Mouse (Mus musculus) CD4-positive naive resting alpha-beta T cell, adult 76 days (primary cell): ENCODE data around the gene Abhd16a. TPM values are rescaled to one million over a fixed set of nuclear protein-coding genes. Genes with fewer than 3 reads are reported as not detected.

Experiments used
- total RNA-seq: library from RNA; stranded (reverse); gene quantifications from one replicate; pipeline ENCODE4 v1.2.4, GENCODE M21; 2023

Gene Abhd16a
- 60.6 TPM for total RNA-seq

DNA sequence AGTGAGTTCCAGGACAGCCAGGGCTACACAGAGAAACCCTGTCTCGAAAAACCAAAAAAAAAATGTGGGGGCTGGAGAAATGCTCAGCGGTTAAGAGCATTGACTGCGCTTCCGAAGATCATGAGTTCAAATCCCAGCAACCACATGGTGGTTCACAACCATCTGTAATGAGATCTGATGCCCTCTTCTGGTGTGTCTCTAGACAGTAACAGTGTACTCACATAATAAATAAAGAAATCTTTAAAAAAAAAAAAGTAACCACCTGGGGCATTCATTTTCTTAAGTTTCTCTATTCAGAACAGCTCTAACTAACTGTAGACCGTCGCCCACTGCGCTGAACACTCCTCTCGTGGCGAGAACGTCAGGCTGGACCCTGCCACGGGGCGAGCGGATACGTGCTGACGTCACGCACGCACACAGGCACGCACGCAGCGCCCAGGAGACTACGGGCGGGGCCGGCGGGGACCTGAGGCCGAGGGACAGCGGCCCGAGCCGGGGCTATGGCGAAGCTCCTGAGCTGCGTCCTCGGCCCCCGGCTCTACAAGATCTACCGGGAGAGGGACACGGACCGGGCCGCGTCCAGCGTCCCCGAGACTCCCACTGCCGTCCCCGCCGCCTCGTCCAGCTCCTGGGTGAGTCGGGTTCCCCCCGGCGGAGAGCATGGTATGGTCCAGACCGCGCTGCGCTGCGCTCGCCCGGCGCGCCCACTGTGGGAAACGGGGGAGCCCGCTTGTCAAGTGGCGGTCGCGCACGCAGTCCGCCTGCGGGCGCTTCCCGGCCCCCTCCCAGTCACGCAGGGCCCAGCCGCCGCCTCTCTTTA lies at the start of gene Abhd16a:
Gene Abhd16a, plus strand, starts transcription at position 439 of the 820 bp plus-strand sequence.

DNA sequence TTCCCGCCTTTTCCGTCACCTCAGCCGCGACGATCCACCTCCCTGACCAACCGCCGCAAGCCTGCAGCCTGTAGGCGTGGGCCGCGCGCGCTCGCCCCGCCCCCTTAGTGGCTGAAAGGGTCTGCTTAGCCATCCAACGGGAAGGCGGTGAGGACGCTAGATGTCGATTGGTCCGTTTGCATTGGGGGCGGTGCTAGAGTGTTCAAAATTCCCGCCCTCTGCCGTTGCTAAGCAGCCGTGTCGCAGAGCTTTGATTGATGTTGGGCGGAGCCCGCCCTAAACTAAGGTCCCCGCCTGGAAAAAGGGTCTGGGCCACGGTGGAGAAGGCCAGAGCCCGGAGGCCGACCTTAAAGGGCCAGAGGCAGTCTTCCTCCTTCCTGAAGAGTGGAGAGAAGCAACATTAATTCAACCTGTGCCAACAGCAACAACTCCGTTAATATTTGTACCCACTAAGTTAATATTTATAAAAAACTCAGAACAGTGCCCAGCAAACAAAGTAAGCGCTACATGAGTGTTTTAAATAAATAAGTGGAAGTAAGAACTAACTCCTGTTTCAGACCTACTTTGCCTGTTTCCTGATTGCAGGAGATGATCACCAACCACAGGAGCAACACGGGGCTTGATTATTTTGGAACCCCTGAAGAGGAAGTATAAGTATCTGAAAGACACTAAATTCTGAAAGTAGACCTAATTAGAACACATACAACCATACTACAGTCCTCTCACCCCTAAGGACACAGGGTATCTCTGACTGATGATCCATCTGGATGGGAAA lies 42.2 kb upstream of the Abhd16a start, which contains the start of gene Msh5:
Gene Msh5, minus strand, starts transcription at position 65 of the 775 bp plus-strand sequence.

DNA sequence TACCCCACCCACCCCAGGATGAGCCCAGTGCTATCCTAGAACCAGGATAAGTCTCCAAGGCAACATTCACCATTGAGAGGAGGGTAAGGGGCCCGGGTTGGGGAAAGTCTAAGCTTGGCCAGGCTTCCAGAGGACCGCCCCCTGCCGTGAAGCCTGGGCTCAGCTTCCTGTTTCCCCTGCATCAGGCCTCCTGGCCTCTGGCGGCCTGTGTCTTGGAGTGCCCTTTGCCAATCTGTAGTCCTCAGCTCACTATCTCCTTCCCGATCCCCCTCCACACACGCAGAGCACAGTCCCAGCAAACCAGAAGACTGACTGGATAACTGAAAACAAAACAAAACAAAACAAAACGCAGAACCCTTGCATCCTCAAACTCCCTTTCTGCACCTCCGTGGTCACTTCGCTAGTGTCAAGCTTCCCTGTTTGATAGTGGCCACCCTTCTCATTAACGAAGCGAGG lies 39.5 kb upstream of the Abhd16a start, which contains the start of gene Clic1:
Gene Clic1, plus strand, starts transcription at position 406 of the 456 bp plus-strand sequence.

DNA sequence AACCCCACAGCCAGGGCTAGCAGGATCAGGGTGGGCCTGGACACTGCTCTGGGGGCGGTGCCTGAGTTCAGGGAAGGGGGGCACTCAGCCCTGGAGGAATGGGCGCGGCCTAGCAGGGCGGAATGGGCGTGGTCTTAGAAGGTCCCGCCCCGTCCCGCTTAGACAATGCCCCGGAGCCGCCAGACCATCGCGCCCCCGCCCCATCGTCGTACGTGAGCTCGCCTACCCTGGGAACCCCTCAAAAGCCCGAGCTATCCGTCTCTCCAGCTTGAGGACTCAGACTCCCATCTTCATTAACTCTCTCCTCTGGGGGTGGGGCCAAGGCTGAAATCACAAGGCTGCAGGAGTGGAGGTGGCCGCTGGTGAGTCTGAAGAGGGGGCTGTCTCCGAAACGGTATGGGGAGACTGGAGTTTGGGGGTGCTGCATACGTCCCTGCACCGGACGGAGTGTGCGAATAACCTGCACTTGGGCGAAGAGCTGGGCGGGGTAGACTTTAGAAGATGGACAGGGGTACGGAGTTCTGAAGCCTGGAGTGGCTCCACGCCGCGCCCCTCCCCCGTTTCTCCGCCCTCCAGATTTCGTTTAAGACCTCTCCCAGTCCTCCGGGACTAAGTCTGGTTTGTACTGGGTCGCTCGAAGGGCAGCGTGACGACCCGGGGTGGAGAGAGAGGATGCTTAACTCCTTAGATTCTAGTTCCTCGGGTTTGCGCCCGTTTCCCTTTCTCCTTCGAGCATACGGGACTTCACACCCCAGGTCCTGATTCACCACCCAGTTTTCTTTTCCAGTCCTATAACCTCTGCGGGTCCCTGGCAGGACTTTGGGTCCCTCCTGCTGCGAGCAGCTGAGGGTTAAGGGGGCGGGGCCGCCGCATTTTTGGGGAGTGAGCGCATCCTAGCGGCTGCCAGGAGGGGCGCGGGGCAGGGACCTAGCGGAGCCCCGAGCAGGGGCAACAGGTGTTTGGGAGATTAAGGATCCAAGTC lies 29.9 kb upstream of the Abhd16a start, which contains the start of gene Ddah2:
Gene Ddah2, plus strand, starts transcription at position 125 of the 982 bp plus-strand sequence.

DNA sequence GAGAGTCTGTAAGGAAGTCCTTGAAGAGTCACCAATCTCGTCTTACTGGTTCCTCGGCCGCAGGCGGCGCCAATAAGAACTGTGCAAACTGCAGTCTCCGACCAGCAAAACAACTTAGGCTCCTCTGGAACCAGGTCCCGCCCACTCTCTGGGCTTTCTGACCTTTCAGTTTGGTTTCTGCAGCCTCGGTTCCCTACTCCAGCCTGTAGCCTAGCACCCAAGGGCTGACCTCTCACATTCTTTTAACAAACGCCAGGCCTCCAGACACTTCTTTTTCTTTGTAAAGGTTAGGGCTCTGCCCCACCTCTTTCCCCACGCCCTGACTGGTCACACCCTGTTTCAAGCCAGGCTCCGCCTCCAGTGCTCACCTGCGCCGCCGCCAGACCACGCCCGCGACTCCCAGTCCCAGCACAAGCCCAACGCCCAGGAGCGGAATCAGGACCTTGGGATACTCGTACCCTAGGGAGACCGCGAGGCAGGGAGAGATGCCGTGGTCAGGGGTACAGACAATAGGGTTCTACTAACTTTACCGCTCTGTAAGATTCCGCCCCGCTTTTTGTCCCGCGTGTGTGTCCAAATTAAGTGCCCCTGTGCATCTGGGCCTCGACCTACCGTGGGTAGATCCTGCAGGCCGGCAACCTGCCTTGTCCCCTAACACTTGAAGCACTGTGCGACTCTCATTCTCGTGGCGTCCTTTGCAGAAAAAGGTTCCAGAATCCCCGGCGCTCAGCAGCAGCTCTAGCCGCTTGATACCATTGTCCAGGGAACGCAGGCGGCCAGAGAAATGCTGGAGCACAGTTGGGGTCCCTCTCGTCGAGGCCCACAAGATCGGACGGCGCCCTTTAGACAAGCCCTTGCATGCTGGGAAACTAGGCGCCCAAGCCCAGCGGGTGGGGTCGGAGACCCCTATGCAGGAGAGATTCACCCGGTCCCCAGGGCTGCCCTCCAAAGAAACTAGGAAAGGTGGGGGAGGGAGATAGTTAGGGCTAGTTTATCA lies 23.8 kb upstream of the Abhd16a start, which contains the start of gene Ly6g6c:
Gene Ly6g6c, plus strand, starts transcription at position 438 of the 997 bp plus-strand sequence.

DNA sequence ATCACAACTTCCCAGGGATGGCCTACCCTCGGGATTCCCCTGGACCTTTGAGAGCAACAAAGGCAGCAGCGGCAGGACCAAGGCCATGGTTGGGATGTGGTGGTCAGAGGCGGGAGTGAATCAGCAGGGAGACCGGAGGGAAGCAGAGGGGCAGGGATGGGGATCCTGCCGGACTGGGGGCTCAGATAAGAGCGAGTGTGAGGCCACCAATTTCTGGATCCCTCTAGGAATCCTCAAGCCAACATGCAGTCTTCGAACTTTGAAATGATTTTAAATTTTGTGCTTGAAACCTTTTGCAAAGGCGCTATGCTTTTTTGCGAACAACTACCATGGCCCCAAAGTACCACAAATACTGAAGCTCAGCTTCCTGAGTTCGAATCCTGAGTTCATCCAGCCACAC lies 23.0 kb upstream of the Abhd16a start, which contains the start of gene Mpig6b:
Gene Mpig6b, minus strand, starts transcription at position 101 of the 400 bp plus-strand sequence.

DNA sequence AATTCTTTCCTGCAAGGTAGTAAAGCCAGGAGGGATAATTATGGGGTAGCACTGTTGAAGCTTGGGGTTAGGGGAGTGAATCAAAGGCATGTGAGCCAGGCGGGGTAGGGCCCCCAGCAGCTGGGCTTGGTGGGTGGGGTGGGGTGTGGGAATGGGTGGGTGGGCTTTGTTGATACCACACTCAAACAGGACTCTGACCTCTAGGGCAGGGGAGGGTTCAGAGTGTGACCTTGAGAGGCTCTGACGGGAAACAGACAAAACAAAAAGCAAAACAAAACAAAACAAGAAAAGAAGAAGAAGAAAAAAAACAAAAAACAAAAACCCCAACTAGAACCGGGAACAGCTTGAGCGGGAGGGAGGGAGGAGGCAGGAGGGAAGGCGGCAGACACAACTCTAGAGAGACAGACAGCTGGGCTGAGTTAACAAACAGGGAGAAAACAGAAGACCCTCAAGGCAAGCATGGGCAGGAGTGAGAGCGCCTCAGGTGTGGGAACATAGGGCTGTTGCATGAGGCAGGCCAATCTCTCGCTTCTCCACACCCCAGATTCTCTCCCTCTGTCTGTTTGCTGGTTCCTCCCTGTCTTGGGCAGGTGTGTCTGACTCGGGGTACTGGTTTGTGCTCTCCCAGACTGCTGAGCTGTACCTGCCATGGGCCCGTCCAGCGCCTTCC lies 12.4 kb upstream of the Abhd16a start, which contains the start of gene Ly6g6e:
Gene Ly6g6e, plus strand, starts transcription at position 396 of the 670 bp plus-strand sequence.

DNA sequence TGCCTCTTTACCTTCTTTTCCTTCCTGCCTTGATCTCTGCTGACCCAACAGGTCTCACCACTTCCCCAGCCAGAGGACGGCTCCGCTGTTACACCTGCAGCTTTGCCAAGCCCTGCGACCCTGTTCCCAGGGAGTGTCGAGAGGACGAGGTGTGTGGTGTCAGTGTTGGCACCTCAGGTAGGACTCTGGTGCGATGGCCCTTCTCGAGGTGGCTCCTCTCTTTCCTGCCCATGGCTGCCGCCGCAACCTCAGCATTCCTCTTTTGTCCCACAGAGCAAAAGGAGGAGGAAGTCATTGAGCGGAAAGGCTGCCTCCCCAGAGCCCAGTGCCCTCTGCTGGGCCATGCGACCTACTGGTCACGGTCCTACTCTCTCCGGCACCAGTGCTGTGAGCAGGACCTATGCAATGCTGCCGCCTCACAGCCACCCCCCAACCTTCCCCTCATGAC lies 11.3 kb upstream of the Abhd16a start, which contains the start of gene Ly6g6d:
Gene Ly6g6d, minus strand, starts transcription at position 280 of the 448 bp plus-strand sequence.

DNA sequence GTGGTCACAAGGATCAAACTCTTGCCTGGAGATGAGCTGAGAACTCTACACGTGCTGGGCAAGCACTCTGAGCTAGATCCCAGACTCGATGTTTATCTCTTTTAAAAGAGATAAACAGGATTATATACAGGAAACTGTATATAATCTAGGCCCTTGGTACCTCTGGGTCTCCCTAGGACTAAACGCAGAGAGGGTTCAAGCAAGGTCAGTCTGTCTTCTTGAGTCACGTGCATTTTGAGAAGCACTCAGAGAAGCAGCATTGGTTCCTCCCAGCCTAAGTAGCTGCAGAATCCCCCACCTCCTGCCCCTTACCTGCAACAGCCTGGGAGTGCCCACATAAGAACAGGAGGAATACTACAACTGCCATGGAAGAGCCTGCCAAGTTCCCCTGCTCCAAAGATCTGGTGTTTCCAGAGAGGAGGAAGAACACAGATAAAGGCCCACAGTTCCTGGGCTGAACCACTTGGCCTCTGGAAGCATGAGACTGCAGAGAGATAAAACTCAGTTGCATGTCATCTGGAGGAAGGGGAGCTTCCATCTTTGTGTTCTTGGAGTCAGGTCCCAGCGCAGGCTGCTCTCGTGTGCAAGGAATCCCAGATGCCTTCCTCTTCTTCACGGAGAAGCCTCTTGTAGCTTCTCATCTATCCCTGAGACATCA lies 3.7 kb upstream of the Abhd16a start, which contains the start of gene Ly6g6f:
Gene Ly6g6f, minus strand, starts transcription at position 403 of the 658 bp plus-strand sequence.

DNA sequence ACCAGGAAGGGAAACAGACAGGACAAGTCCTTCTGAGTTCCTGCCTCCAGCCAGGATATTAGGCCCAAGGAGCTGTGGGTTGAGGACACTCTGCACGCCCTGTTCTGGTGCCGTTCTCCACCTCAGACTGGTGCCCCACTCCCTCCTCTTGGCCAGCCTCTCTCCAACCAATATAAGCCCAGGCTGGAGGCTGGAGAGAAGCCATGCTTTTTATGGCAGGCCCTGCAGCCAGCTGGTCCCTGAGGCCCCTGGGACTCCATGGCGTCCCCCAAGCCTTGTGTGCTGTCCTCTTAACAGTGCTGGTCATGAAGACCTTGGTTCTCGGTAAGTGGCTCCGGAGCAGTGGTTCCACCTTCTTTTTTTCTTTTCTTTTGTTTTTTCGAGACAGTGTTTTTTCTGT lies 19.0 kb downstream of the Abhd16a start, which contains the start of gene Ly6g5c:
Gene Ly6g5c, plus strand, starts transcription at position 183 of the 400 bp plus-strand sequence.

DNA sequence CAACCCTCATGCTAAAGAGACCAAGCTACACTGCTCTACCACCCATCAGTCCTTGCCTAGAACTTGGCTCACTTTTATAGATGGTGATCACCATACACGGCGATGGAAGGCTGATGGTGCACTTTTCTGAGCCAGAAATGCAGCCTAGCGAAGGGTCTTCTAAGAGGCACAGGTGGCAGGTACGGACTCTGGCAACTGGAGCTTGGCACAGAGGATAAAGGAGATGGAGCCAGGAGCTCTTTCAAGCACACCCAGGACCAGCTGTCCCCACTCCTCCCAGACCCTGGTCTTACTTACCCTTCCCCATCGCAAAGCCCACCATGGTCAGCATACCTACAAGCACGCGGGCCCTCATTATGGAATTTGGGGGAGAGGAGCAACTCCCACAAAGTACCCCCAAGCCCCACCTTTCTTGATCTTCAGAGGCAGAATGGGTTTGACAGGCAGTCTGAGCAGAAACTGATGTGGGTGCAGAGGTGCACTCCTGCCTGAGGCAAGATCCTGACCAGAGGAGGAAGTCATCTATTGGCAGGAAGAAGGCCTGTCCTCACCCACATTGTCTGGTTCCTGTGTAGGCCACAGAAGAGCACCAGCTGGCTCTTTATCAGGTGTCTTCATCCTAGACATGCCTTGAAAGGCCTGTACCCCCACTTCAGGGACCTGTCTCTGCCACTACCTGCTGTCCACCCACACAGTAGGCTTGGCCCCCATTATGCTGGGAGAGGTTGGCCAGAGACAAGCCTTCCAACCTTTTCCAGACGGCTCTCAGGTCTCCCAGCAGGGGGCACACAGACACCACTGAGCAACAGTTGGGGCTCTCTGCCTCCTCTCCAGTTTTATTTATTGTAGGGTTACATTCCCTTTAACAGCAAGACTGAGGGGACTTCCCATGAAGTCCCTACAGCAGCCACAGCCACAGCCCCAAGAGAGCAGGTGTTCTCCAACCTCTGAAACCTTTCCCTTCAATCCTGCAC lies 26.3 kb downstream of the Abhd16a start, which contains the start of gene Ly6g5b:
Gene Ly6g5b, minus strand, starts transcription at position 383 of the 974 bp plus-strand sequence.

DNA sequence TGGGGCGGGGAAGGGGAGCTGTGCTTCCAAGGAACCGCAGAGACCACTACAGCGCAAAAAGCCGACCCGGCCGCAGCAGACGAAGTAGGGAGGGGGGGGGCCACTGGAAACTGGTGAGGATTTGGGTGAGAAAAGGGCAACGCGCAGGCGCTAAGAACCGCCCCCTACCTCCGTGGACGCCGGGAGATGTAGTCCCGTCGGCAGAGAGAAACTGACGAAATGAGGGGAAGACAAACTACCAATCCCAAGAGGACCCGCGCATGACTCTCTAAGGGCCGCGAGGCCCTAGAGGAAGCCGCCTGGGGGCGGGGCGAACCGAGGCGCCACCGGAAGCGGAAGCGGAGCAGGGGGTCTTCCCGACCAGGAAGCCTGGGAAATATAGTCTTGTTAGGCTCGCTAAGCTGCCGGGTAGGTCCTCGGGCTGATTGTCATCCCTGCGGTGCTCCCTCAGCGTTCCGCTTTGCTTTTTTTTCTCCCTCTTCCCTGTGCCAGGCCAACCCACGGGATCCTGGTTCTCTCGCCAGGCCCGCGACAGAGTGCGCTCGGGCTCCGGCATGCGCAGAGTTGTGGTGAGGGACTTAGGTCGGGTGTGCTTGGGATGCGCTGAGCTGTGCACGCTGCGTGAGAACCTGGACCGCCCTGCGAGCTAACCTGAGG lies 32.2 kb downstream of the Abhd16a start, which contains the start of gene Gpank1:
Gene Gpank1, plus strand, starts transcription at position 313 of the 657 bp plus-strand sequence.

DNA sequence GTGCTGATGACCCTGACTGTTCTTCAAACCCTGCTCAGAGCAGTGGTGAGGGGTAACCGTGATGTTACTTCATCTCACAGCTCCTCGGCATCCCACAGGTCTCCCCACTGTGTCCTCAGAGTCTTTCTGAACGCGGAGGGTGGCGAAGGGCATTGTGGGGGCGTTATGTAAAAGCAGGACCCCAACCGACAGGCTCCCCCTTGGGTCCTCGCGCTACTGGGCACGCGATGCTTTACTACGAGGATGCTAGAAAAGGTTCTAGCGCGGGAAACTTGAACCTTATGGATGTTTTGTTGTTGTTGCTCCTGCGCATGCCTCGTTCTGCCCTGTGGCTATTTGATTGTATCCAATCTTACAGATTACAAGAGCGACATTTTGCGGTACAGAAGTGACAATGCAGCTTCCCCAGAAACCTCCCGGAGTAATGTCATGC lies 32.8 kb downstream of the Abhd16a start, which contains the start of gene Csnk2b:
Gene Csnk2b, minus strand, starts transcription at position 183 of the 433 bp plus-strand sequence.

DNA sequence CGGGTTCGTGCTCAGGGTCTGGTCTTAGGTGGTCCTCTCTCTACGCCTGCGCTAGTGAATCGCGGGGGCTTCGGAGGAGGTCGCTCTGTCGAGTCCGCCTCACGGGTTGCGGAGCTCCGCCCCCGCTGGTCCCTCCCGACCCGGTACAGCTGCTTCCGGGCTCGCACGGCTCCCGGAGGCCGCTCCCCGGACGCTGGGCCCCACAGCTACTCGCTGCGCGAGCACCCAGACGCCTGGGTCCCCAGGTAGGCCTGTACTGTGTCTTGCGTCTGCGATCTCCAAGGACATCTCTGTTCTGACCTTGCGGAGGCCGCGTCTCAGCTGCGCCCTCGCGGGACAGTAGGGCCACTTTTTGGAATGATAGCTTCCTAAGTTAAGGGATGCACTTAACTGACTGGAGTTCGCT lies 37.1 kb downstream of the Abhd16a start, which contains the start of gene D17H6S53E:
Gene D17H6S53E, plus strand, starts transcription at position 168 of the 406 bp plus-strand sequence.

DNA sequence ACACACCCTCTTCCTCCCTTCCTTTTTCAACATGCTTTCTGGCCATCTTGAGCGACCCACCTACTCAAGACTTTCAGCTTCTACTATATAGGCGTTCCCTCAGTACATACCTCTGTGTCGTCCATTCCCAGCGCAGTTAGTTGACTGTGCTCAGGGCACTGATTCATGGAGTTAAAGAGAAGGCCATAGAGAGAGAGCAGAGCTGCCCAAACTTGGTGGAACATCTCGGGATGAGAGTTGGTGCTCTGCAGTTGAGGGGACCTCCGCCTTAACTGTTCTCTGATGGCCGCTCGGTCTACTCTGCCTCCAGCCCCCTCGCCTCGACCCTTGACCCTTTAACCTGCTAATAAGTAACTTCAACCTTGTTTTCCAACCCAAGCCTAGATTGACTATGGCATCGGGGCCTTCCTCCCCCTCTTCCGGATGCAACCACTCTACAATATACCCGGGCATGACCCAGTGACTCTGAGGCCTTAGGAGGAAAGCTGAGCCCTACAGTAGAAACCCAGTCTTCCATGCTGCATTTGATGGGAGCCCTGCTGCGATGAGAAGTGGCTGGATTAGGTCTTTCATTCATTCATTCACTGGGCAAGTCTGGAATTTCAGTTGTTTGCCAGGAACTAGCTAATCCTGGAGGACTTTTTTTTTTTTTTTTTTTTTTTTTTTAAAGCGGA lies 42.6 kb downstream of the Abhd16a start, which contains the start of gene Apom:
Gene Apom, minus strand, starts transcription at position 551 of the 674 bp plus-strand sequence.

